Mouse (Mus musculus) E14TG2a.4 (cell line): Measurements from ENCODE around the gene Specc1.

Source experiments
- CTCF ChIP-seq: conservative IDR thresholded peaks from 2 replicates; pipeline ENCODE4 v1.5.1; 2014; ENCODE audit warnings: low read length
- NANOG ChIP-seq: IDR thresholded peaks from 2 replicates; pipeline ENCODE4 v1.6.1; 2014; ENCODE audit warnings: borderline replicate concordance, low read length, mixed read lengths
- POU5F1 ChIP-seq: IDR thresholded peaks from 2 replicates; pipeline ENCODE4 v1.6.1; 2014; ENCODE audit warnings: low read length, borderline replicate concordance

DNA sequence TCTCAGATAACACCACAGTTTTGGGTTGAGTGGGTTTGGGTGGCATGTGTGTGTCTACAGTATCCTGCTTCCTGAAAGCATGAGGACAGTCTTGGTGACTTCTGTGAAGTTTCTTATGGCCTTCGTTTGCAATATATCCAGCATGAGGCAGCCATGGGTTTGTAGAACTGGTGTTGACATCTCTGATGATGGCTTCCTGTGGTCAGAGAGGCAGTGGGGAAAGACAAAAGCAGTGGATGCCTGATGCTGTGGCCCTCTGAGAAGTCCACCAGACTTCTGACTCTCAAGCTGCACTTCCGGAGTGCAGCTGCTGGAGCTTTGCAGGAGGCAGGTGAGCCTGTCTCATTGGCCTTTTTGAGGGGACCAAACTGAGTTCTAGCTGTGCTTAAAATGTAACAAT is 60.4 kb downstream of the Specc1 start:
- TF ChIP-seq CTCF, result no peak
- TF ChIP-seq NANOG, result no peak
- no peak for TF ChIP-seq POU5F1
